Mouse (Mus musculus): ENCODE data around the gene Pik3ip1.

The Pik3ip1 gene

GRCm38 (mm10) chr11:3336602-3337001, 6.4 kb downstream of the Pik3ip1 start:
- DNase-seq (ENCODE audit: low spot score in 2 of 2) = no peak

GRCm38 (mm10) chr11:3337173-3337955, 7.2 kb downstream of the Pik3ip1 start:
- DNase-seq (ENCODE audit: low spot score in 2 of 2) = peak in 1 of 2 experiments; percentile 65

- no peak for DNase-seq (ENCODE audit: low spot score in 2 of 2)
Measured at GRCm38 (mm10) chr11:3337961-3338360, 7.8 kb downstream of the Pik3ip1 start.

GRCm38 (mm10) chr11:3341476-3341875, 11.3 kb downstream of the Pik3ip1 start:
- DNase-seq (ENCODE audit: low spot score in 2 of 2) = no peak

- DNase-seq (ENCODE audit: low spot score in 2 of 2) = no peak
Measured at GRCm38 (mm10) chr11:3344916-3345315, 14.7 kb downstream of the Pik3ip1 start.

GRCm38 (mm10) chr11:3346351-3346750, 16.1 kb downstream of the Pik3ip1 start:
- no peak for DNase-seq (ENCODE audit: low spot score in 2 of 2)

- peak; percentile 72 to 86 for DNase-seq (ENCODE audit: low spot score in 2 of 2)
Measured at GRCm38 (mm10) chr11:3347091-3347834, 17.1 kb downstream of the Pik3ip1 start.

GRCm38 (mm10) chr11:3347835-3348195, 17.6 kb downstream of the Pik3ip1 start:
- no peak for DNase-seq (ENCODE audit: low spot score in 2 of 2)

GRCm38 (mm10) chr11:3348576-3349342, 18.6 kb downstream of the Pik3ip1 start:
- no peak for DNase-seq (ENCODE audit: low spot score in 2 of 2)

- DNase-seq (ENCODE audit: low spot score in 2 of 2) = no peak
Measured at GRCm38 (mm10) chr11:3349343-3349695, 19.1 kb downstream of the Pik3ip1 start.

- no peak for DNase-seq (ENCODE audit: low spot score in 2 of 2)
Measured at GRCm38 (mm10) chr11:3352131-3352530, 21.9 kb downstream of the Pik3ip1 start.

- DNase-seq (ENCODE audit: low spot score in 2 of 2) = no peak
Measured at GRCm38 (mm10) chr11:3352990-3353585, 22.9 kb downstream of the Pik3ip1 start.

- no peak for DNase-seq (ENCODE audit: low spot score in 2 of 2)
Measured at GRCm38 (mm10) chr11:3362854-3363253, 32.7 kb downstream of the Pik3ip1 start.

GRCm38 (mm10) chr11:3366411-3366810, 36.2 kb downstream of the Pik3ip1 start:
- no peak for DNase-seq (ENCODE audit: low spot score in 2 of 2)

- DNase-seq (ENCODE audit: low spot score in 2 of 2) = no peak
Measured at GRCm38 (mm10) chr11:3368983-3369382, 38.8 kb downstream of the Pik3ip1 start.

- no peak for DNase-seq (ENCODE audit: low spot score in 2 of 2)
Measured at GRCm38 (mm10) chr11:3369449-3369848, 39.2 kb downstream of the Pik3ip1 start.

GRCm38 (mm10) chr11:3370162-3370561, 40.0 kb downstream of the Pik3ip1 start:
- DNase-seq (ENCODE audit: low spot score in 2 of 2) = no peak

GRCm38 (mm10) chr11:3370928-3371598, 40.9 kb downstream of the Pik3ip1 start:
- peak; percentile 52 to 75 for DNase-seq (ENCODE audit: low spot score in 2 of 2)

GRCm38 (mm10) chr11:3371599-3372295, 41.5 kb downstream of the Pik3ip1 start:
- no peak for DNase-seq (ENCODE audit: low spot score in 2 of 2)

GRCm38 (mm10) chr11:3373591-3374292, 43.5 kb downstream of the Pik3ip1 start:
- peak in 1 of 2 experiments; percentile 15 for DNase-seq (ENCODE audit: low spot score in 2 of 2)
